Mouse (Mus musculus): Measurements from ENCODE around the gene Mllt3. TPM values are rescaled to one million over a fixed set of nuclear protein-coding genes. Genes with fewer than 3 reads are reported as not detected.

The Mllt3 gene
- polyA plus RNA-seq, 1 experiment from 2014 or later: 67.2 TPM

GRCm38 (mm10) chr4:87930356-87931245 lies 102.6 kb downstream of the Mllt3 start:
- no peak for DNase-seq (ENCODE audit: low spot score)
- H3K4me3 ChIP-seq: no peak overlapping the region
- H3K27me3 ChIP-seq (ENCODE audit: low read depth, poor library complexity, severe bottlenecking): no peaks in the 10 kb centered on the region
- no peak overlapping the region for H3K27ac ChIP-seq (replicated peaks)
- WGBS: 90% methylated on average over 8 of the region's 8 CpGs
- no peaks in the 10 kb centered on the region for H3K4me1 ChIP-seq
- peaks cover 11% of the 10 kb centered on the region for H3K36me3 ChIP-seq
- no peaks in the 10 kb centered on the region for H3K9me3 ChIP-seq (replicated peaks)

- peaks cover 11% of the 10 kb centered on the region for H3K36me3 ChIP-seq
- no peaks in the 10 kb centered on the region for H3K9me3 ChIP-seq (replicated peaks)
- WGBS: 79% methylated on average over 3 of the region's 3 CpGs
- no peaks in the 10 kb centered on the region for H3K4me1 ChIP-seq
- H3K4me3 ChIP-seq: no peak overlapping the region
- no peak overlapping the region for H3K27ac ChIP-seq (replicated peaks)
- H3K27me3 ChIP-seq (ENCODE audit: low read depth, poor library complexity, severe bottlenecking): no peaks in the 10 kb centered on the region
- no peak for DNase-seq (ENCODE audit: low spot score)
These were observed 104.5 kb downstream of the Mllt3 start for GRCm38 (mm10) chr4:87928603-87929199.

GRCm38 (mm10) chr4:87927354-87927753 lies 105.8 kb downstream of the Mllt3 start:
- no peak for DNase-seq (ENCODE audit: low spot score)

GRCm38 (mm10) chr4:87920664-87921063 lies 112.5 kb downstream of the Mllt3 start:
- Histone ChIP-seq H3K4me3 (no peak overlapping the region), H3K27me3 (ENCODE audit: low read depth, poor library complexity, severe bottlenecking) (no peaks in the 10 kb centered on the region), H3K27ac (replicated peaks) (no peak overlapping the region), H3K4me1 (peaks cover 14% of the 10 kb centered on the region; the same call in 1 of the 2 replicates), H3K36me3 (no peaks in the 10 kb centered on the region), H3K9me3 (replicated peaks) (no peaks in the 10 kb centered on the region)
- 86% methylated on average over 8 of the region's 8 CpGs for WGBS
- DNase-seq (ENCODE audit: low spot score): no peak

More at GRCm38 (mm10) chr4:87927354-87927753, 105.8 kb downstream of the Mllt3 start:
- no peaks in the 10 kb centered on the region for H3K4me1 ChIP-seq
- no peaks in the 10 kb centered on the region for H3K27me3 ChIP-seq (ENCODE audit: low read depth, poor library complexity, severe bottlenecking)
- peaks cover 11% of the 10 kb centered on the region for H3K36me3 ChIP-seq
- H3K27ac ChIP-seq (replicated peaks): no peak overlapping the region
- no peak overlapping the region for H3K4me3 ChIP-seq
- 77% methylated on average over 10 of the region's 10 CpGs for WGBS
- no peaks in the 10 kb centered on the region for H3K9me3 ChIP-seq (replicated peaks)

- no peak for DNase-seq (ENCODE audit: low spot score)
- H3K4me3 ChIP-seq: no peak overlapping the region
- 72% methylated on average over 6 of the region's 6 CpGs for WGBS
- no peaks in the 10 kb centered on the region for H3K9me3 ChIP-seq (replicated peaks)
- peaks cover 46% of the 10 kb centered on the region for H3K4me1 ChIP-seq
- no peaks in the 10 kb centered on the region for H3K36me3 ChIP-seq
- H3K27ac ChIP-seq (replicated peaks): no peak overlapping the region
- H3K27me3 ChIP-seq (ENCODE audit: low read depth, poor library complexity, severe bottlenecking): no peaks in the 10 kb centered on the region
These were observed 121.8 kb downstream of the Mllt3 start for GRCm38 (mm10) chr4:87911172-87911994.

- Histone ChIP-seq H3K27me3 (ENCODE audit: low read depth, poor library complexity, severe bottlenecking) (no peaks in the 10 kb centered on the region), H3K27ac (replicated peaks) (no peak overlapping the region), H3K4me1 (peaks cover 21% of the 10 kb centered on the region), H3K4me3 (no peak overlapping the region), H3K36me3 (no peaks in the 10 kb centered on the region), H3K9me3 (replicated peaks) (no peaks in the 10 kb centered on the region)
- DNase-seq (ENCODE audit: low spot score): no peak
- 90% methylated on average over 6 of the region's 6 CpGs for WGBS
These were observed 127.9 kb downstream of the Mllt3 start for GRCm38 (mm10) chr4:87905149-87905771.

GRCm38 (mm10) chr4:87904722-87905121 lies 128.4 kb downstream of the Mllt3 start:
- 94% methylated on average over 1 of the region's 1 CpGs for WGBS
- no peak for DNase-seq (ENCODE audit: low spot score)
- Histone ChIP-seq H3K27ac (replicated peaks) (no peak overlapping the region), H3K4me1 (peaks cover 23% of the 10 kb centered on the region), H3K9me3 (replicated peaks) (no peaks in the 10 kb centered on the region), H3K27me3 (ENCODE audit: low read depth, poor library complexity, severe bottlenecking) (no peaks in the 10 kb centered on the region), H3K4me3 (no peak overlapping the region), H3K36me3 (no peaks in the 10 kb centered on the region)

- no peaks in the 10 kb centered on the region for H3K36me3 ChIP-seq
- no peaks in the 10 kb centered on the region for H3K9me3 ChIP-seq (replicated peaks)
- DNase-seq (ENCODE audit: low spot score): no peak
- peaks cover 23% of the 10 kb centered on the region for H3K4me1 ChIP-seq
- no peak overlapping the region for H3K27ac ChIP-seq (replicated peaks)
- 82% methylated on average over 4 of the region's 4 CpGs for WGBS
- no peaks in the 10 kb centered on the region for H3K27me3 ChIP-seq (ENCODE audit: low read depth, poor library complexity, severe bottlenecking)
- no peak overlapping the region for H3K4me3 ChIP-seq
These were observed 130.6 kb downstream of the Mllt3 start for GRCm38 (mm10) chr4:87902584-87902983.

GRCm38 (mm10) chr4:87901166-87901565 lies 132.0 kb downstream of the Mllt3 start:
- 50% methylated on average over 1 of the region's 1 CpGs for WGBS
- no peak overlapping the region for H3K4me3 ChIP-seq
- H3K4me1 ChIP-seq: peaks cover 11% of the 10 kb centered on the region; the same call in 1 of the 2 replicates
- no peaks in the 10 kb centered on the region for H3K36me3 ChIP-seq
- no peaks in the 10 kb centered on the region for H3K9me3 ChIP-seq (replicated peaks)
- no peak overlapping the region for H3K27ac ChIP-seq (replicated peaks)
- no peaks in the 10 kb centered on the region for H3K27me3 ChIP-seq (ENCODE audit: low read depth, poor library complexity, severe bottlenecking)
- no peak for DNase-seq (ENCODE audit: low spot score)

GRCm38 (mm10) chr4:87893498-87893897 lies 139.7 kb downstream of the Mllt3 start:
- 87% methylated on average over 3 of the region's 3 CpGs for WGBS
- no peak overlapping the region for H3K4me3 ChIP-seq
- peaks cover 11% of the 10 kb centered on the region; the same call in 1 of the 2 replicates for H3K4me1 ChIP-seq
- no peaks in the 10 kb centered on the region for H3K36me3 ChIP-seq
- no peak for DNase-seq (ENCODE audit: low spot score)
- no peak overlapping the region for H3K27ac ChIP-seq (replicated peaks)
- no peaks in the 10 kb centered on the region for H3K9me3 ChIP-seq (replicated peaks)
- H3K27me3 ChIP-seq (ENCODE audit: low read depth, poor library complexity, severe bottlenecking): no peaks in the 10 kb centered on the region

- DNase-seq (ENCODE audit: low spot score): no peak
- H3K27ac ChIP-seq (replicated peaks): no peak overlapping the region
- 95% methylated on average over 4 of the region's 4 CpGs for WGBS
- no peak overlapping the region for H3K4me3 ChIP-seq
- peaks cover 11% of the 10 kb centered on the region; the same call in 1 of the 2 replicates for H3K4me1 ChIP-seq
- H3K9me3 ChIP-seq (replicated peaks): no peaks in the 10 kb centered on the region
- no peaks in the 10 kb centered on the region for H3K36me3 ChIP-seq
- no peaks in the 10 kb centered on the region for H3K27me3 ChIP-seq (ENCODE audit: low read depth, poor library complexity, severe bottlenecking)
These were observed 140.2 kb downstream of the Mllt3 start for GRCm38 (mm10) chr4:87893012-87893411.

GRCm38 (mm10) chr4:87883225-87883875 lies 149.8 kb downstream of the Mllt3 start:
- H3K36me3 ChIP-seq: peaks cover 3% of the 10 kb centered on the region
- no peaks in the 10 kb centered on the region for H3K27me3 ChIP-seq (ENCODE audit: low read depth, poor library complexity, severe bottlenecking)
- no peaks in the 10 kb centered on the region for H3K9me3 ChIP-seq (replicated peaks)
- DNase-seq (ENCODE audit: low spot score): no peak
- H3K27ac ChIP-seq (replicated peaks): no peak overlapping the region
- H3K4me3 ChIP-seq: no peak overlapping the region
- H3K4me1 ChIP-seq: peaks cover 5% of the 10 kb centered on the region
- 81% methylated on average over 5 of the region's 5 CpGs for WGBS

Measured in midbrain, embryonic 10.5 days (tissue).